7 mouse cellular contexts compared by ENCODE assay signal in genomic region chr5:143732180-143732891, GRCm38 (mm10). TPM values are rescaled to one million over a fixed set of nuclear protein-coding genes. Genes with fewer than 3 reads are reported as not detected.
DNase-seq lines count a peak whose midpoint lies in the region; ATAC-seq and TF ChIP-seq lines count a peak whose summit lies in the region.

Gene Usp42, minus strand, starts transcription at chr5:143732280.

- peak; percentile 97 for DNase-seq in adrenal gland, postnatal 10 days
- DNase-seq in embryonic facial prominence, embryonic 10.5 days (ENCODE audit: low spot score): peak; percentile 97
- DNase-seq in gonadal fat pad, adult 2 months (ENCODE audit: low read depth): peak; percentile 52
- DNase-seq in left cerebral cortex, postnatal 4 days: peak; percentile 98

- ATAC-seq in intestine, postnatal 0 days: peak; percentile 97
- peak; percentile 98 for ATAC-seq in midbrain, embryonic 12.5 days (ENCODE audit: low FRiP score, low read depth)

- H3K4me1 ChIP-seq in embryonic facial prominence, embryonic 10.5 days: peaks cover 18% of the 10 kb centered on the region
- H3K4me1 ChIP-seq in intestine, postnatal 0 days (replicated peaks; ENCODE audit: control insufficient read depth, insufficient read depth, low read length): no peaks in the 10 kb centered on the region
- H3K4me1 ChIP-seq in midbrain, embryonic 12.5 days: peaks cover 18% of the 10 kb centered on the region
- H3K4me1 ChIP-seq in small intestine, adult 2 months (ENCODE audit: control insufficient read depth, insufficient read depth, insufficient read length, low read length): peaks cover 5% of the 10 kb centered on the region; the same call in 1 of the 2 replicates

- H3K36me3 ChIP-seq in embryonic facial prominence, embryonic 10.5 days (replicated peaks): peaks cover 8% of the 10 kb centered on the region
- no peaks in the 10 kb centered on the region for H3K36me3 ChIP-seq in intestine, postnatal 0 days (ENCODE audit: control insufficient read depth, insufficient read depth)
- peaks cover 4% of the 10 kb centered on the region for H3K36me3 ChIP-seq in midbrain, embryonic 12.5 days
- H3K36me3 ChIP-seq in small intestine, adult 2 months (ENCODE audit: control insufficient read depth, insufficient read depth, low read length): peaks cover 3% of the 10 kb centered on the region

- peak; percentile 44 for TF ChIP-seq CTCF in intestine, postnatal 0 days (IDR thresholded peaks at IDR 0.05; ENCODE audit: low read depth)
- TF ChIP-seq CTCF in small intestine, adult 2 months (IDR thresholded peaks at IDR 0.05; ENCODE audit: extremely low read depth, insufficient read length, insufficient replicate concordance, low read depth, low read length): peak; percentile 49; the same call in 1 of the 2 replicates

- H3K4me3 ChIP-seq in embryonic facial prominence, embryonic 10.5 days: peak within 1 kb of the TSS; percentile 90
- peak within 1 kb of the TSS; percentile 95 for H3K4me3 ChIP-seq in intestine, postnatal 0 days (ENCODE audit: low read depth, low read length)
- H3K4me3 ChIP-seq in midbrain, embryonic 12.5 days: peak within 1 kb of the TSS; percentile 99
- H3K4me3 ChIP-seq in small intestine, adult 2 months (ENCODE audit: low read depth, low read length): peak within 1 kb of the TSS; percentile 88

- 2% methylated on average over 82 of the region's 82 CpGs for WGBS in embryonic facial prominence, embryonic 10.5 days
- under 1% methylated on average over 70 of the region's 82 CpGs for WGBS in intestine, postnatal 0 days
- WGBS in midbrain, embryonic 12.5 days: under 1% methylated on average over 68 of the region's 82 CpGs
- WGBS in small intestine, adult 2 months: under 1% methylated on average over 82 of the region's 82 CpGs

- intact Hi-C loops in left cerebral cortex, postnatal 4 days (cut with DNase I): no loop called here

- no peaks in the 10 kb centered on the region for H3K9me3 ChIP-seq in embryonic facial prominence, embryonic 10.5 days
- H3K9me3 ChIP-seq in intestine, postnatal 0 days (ENCODE audit: control insufficient read depth): no peaks in the 10 kb centered on the region
- H3K9me3 ChIP-seq in midbrain, embryonic 12.5 days: no peaks in the 10 kb centered on the region

- TF ChIP-seq POLR2A in small intestine, adult 2 months (IDR thresholded peaks at IDR 0.05; ENCODE audit: low read depth, low read length): peak; percentile 97

- peak within 1 kb of the TSS; percentile 77 for H3K4me2 ChIP-seq in intestine, postnatal 0 days (replicated peaks; ENCODE audit: low read depth)
- peak within 1 kb of the TSS; percentile 86 for H3K4me2 ChIP-seq in midbrain, embryonic 12.5 days (replicated peaks)

- H3K9ac ChIP-seq in intestine, postnatal 0 days (ENCODE audit: low read depth, low read length): peak within 1 kb of the TSS; percentile 83
- H3K9ac ChIP-seq in midbrain, embryonic 12.5 days (replicated peaks): peak within 1 kb of the TSS; percentile 100

- peak within 1 kb of the TSS; percentile 95 for H3K27ac ChIP-seq in embryonic facial prominence, embryonic 10.5 days (replicated peaks)
- peak within 1 kb of the TSS; percentile 92 for H3K27ac ChIP-seq in intestine, postnatal 0 days (ENCODE audit: low read depth, low read length)
- peak within 1 kb of the TSS; percentile 93 for H3K27ac ChIP-seq in midbrain, embryonic 12.5 days (replicated peaks)
- peak within 1 kb of the TSS; percentile 89 for H3K27ac ChIP-seq in small intestine, adult 2 months (ENCODE audit: insufficient read depth, low read depth, low read length)

- H3K27me3 ChIP-seq in embryonic facial prominence, embryonic 10.5 days (replicated peaks; ENCODE audit: low read depth, poor library complexity, severe bottlenecking): no peaks in the 10 kb centered on the region
- no peaks in the 10 kb centered on the region for H3K27me3 ChIP-seq in intestine, postnatal 0 days (replicated peaks; ENCODE audit: control insufficient read depth, insufficient read depth, low read length)
- 0 out of 2 replicates have a peak, but pooled peaks cover 3% of the 10 kb centered on the region for H3K27me3 ChIP-seq in midbrain, embryonic 12.5 days
- no peaks in the 10 kb centered on the region for H3K27me3 ChIP-seq in small intestine, adult 2 months (ENCODE audit: control insufficient read depth, insufficient read depth, low read length)

RNA-seq across cellular contexts. Expression of gene Usp42, which starts in this region (rescaled TPM):
- total RNA-seq in adrenal gland, postnatal 10 days (2021): 10 to 100 TPM; 11.2 to 13.4 TPM
- polyA plus RNA-seq in embryonic facial prominence, embryonic 10.5 days (2016; fragmentation: Nextera tagmentation; extraction: Ambion mirVana): 30.1 and 31.9 TPM in 2 replicates
- 5.6 and 8.6 TPM in 2 replicates for polyA plus RNA-seq in gonadal fat pad, adult 2 months (2012; rRNA removed)
- polyA plus RNA-seq in intestine, postnatal 0 days (2015; fragmentation: Nextera tagmentation; extraction: Ambion mirVana): 4.7 and 6.3 TPM in 2 replicates
- total RNA-seq in left cerebral cortex, postnatal 4 days (2021): 10 to 100 TPM; 40.9 to 43.9 TPM
- 34.8 and 37.3 TPM in 2 replicates for polyA plus RNA-seq in midbrain, embryonic 12.5 days (2016; fragmentation: Nextera tagmentation; extraction: Ambion mirVana)
- polyA plus RNA-seq in small intestine, adult 2 months (2012; rRNA removed): 3.2 and 8.2 TPM in 2 replicates

Comparison
In these comparisons a context has a peak if more than half of its experiments do, and no peak if none do; other contexts are left out.
1. Peak in every context shown above with its lines: DNase-seq, ATAC-seq, H3K4me3 ChIP-seq and H3K27ac ChIP-seq.